In genomic region chr7:81213347-81214152, GRCm38 (mm10) we compare ENCODE assay signal across 8 mouse cellular contexts. TPM values are rescaled to one million over a fixed set of nuclear protein-coding genes. Genes with fewer than 3 reads are reported as not detected.
DNase-seq lines count a peak whose midpoint lies in the region; ATAC-seq and TF ChIP-seq lines count a peak whose summit lies in the region.

Pde8a (plus strand) TSS chr7:81213596.

- ATAC-seq in forebrain, embryonic 11.5 days (replicated peaks; ENCODE audit: low FRiP score): peak; percentile 24
- ATAC-seq in hindbrain, embryonic 12.5 days (ENCODE audit: low FRiP score): peak; percentile 2; the same call in 1 of the 2 replicates
- peak; percentile 26 for ATAC-seq in liver, embryonic 15.5 days (ENCODE audit: insufficient read depth)
- peak; percentile 19; the same call in 1 of the 2 replicates for ATAC-seq in neural tube, embryonic 14.5 days (ENCODE audit: low read depth)

- peak within 1 kb of the TSS; percentile 63 for H3K4me2 ChIP-seq in forebrain, embryonic 11.5 days (ENCODE audit: low read depth, low read length, severe bottlenecking)
- peak within 1 kb of the TSS; percentile 68 for H3K4me2 ChIP-seq in hindbrain, embryonic 12.5 days (replicated peaks)
- H3K4me2 ChIP-seq in liver, embryonic 15.5 days: peak within 1 kb of the TSS; percentile 70
- peak within 1 kb of the TSS; percentile 53 for H3K4me2 ChIP-seq in neural tube, embryonic 14.5 days (ENCODE audit: low read depth, low read length)

- H3K4me1 ChIP-seq in cerebellum, adult 2 months (ENCODE audit: control insufficient read depth, insufficient read depth, low read length): no peaks in the 10 kb centered on the region
- H3K4me1 ChIP-seq in forebrain, embryonic 11.5 days (replicated peaks; ENCODE audit: control insufficient read depth, insufficient read depth, low read length): peaks cover 3% of the 10 kb centered on the region; the same call in 1 of the 2 replicates
- H3K4me1 ChIP-seq in hindbrain, embryonic 12.5 days: peaks cover 14% of the 10 kb centered on the region
- H3K4me1 ChIP-seq in liver, embryonic 15.5 days (replicated peaks): peaks cover 26% of the 10 kb centered on the region
- no peaks in the 10 kb centered on the region for H3K4me1 ChIP-seq in neural tube, embryonic 14.5 days (ENCODE audit: control insufficient read depth, insufficient read depth, low read length)

- TF ChIP-seq POLR2A in cerebellum, adult 2 months (IDR thresholded peaks at IDR 0.05; ENCODE audit: borderline replicate concordance, insufficient read depth, low read length): no peak

- no peak for TF ChIP-seq CTCF in cerebellum, adult 2 months (IDR thresholded peaks at IDR 0.05; ENCODE audit: borderline replicate concordance, insufficient read depth, low read depth, low read length)

- WGBS in cerebellum, adult 2 months: 2% methylated on average over 109 of the region's 128 CpGs
- WGBS in forebrain, embryonic 11.5 days: 1% methylated on average over 109 of the region's 128 CpGs
- 2% methylated on average over 113 of the region's 128 CpGs for WGBS in hindbrain, embryonic 12.5 days
- WGBS in liver, embryonic 15.5 days (ENCODE audit: insufficient replicate concordance): 1% methylated on average over 121 of the region's 128 CpGs
- 1% methylated on average over 101 of the region's 128 CpGs for WGBS in neural tube, embryonic 14.5 days

- peaks cover 7% of the 10 kb centered on the region; the same call in 1 of the 2 replicates for H3K27me3 ChIP-seq in cerebellum, adult 2 months (ENCODE audit: control insufficient read depth, insufficient read depth, low read length)
- peaks cover 36% of the 10 kb centered on the region for H3K27me3 ChIP-seq in forebrain, embryonic 11.5 days (ENCODE audit: control insufficient read depth, insufficient read depth, low read length)
- H3K27me3 ChIP-seq in hindbrain, embryonic 12.5 days: peaks cover 68% of the 10 kb centered on the region
- peaks cover 76% of the 10 kb centered on the region for H3K27me3 ChIP-seq in liver, embryonic 15.5 days
- H3K27me3 ChIP-seq in neural tube, embryonic 14.5 days (ENCODE audit: control insufficient read depth, insufficient read depth, low read length): peaks cover 36% of the 10 kb centered on the region

- no peaks in the 10 kb centered on the region for H3K36me3 ChIP-seq in forebrain, embryonic 11.5 days (ENCODE audit: control insufficient read depth, insufficient read depth, low read length)
- no peaks in the 10 kb centered on the region for H3K36me3 ChIP-seq in hindbrain, embryonic 12.5 days
- no peaks in the 10 kb centered on the region for H3K36me3 ChIP-seq in liver, embryonic 15.5 days (replicated peaks)
- H3K36me3 ChIP-seq in neural tube, embryonic 14.5 days (ENCODE audit: control insufficient read depth, insufficient read depth, low read length): no peaks in the 10 kb centered on the region

- peak within 1 kb of the TSS; percentile 35; the same call in 1 of the 2 replicates for H3K9ac ChIP-seq in forebrain, embryonic 11.5 days (ENCODE audit: low read length)
- H3K9ac ChIP-seq in hindbrain, embryonic 12.5 days: peak within 1 kb of the TSS; percentile 49
- H3K9ac ChIP-seq in liver, embryonic 15.5 days: peak within 1 kb of the TSS; percentile 43
- H3K9ac ChIP-seq in neural tube, embryonic 14.5 days (replicated peaks; ENCODE audit: low read depth, low read length): peak within 1 kb of the TSS; percentile 46

- H3K4me3 ChIP-seq in cerebellum, adult 2 months (replicated peaks; ENCODE audit: insufficient read depth, low read depth, low read length): peak within 1 kb of the TSS; percentile 34
- peak within 1 kb of the TSS; percentile 36 for H3K4me3 ChIP-seq in forebrain, embryonic 11.5 days (ENCODE audit: low read depth, low read length)
- H3K4me3 ChIP-seq in hindbrain, embryonic 12.5 days: peak within 1 kb of the TSS; percentile 44
- H3K4me3 ChIP-seq in liver, embryonic 15.5 days (replicated peaks): peak within 1 kb of the TSS; percentile 58
- H3K4me3 ChIP-seq in neural tube, embryonic 14.5 days (ENCODE audit: low read depth, low read length): peak within 1 kb of the TSS; percentile 40

- no peak for DNase-seq in cerebellum, adult 2 months
- DNase-seq in cerebellum, postnatal 36 days: no peak
- DNase-seq in CD8-positive naive resting alpha-beta T cell, adult 2 months (ENCODE audit: low read depth in 2 of 2, low spot score in 2 of 2): peak; percentile 6 to 20
- DNase-seq in forebrain, embryonic 11.5 days (ENCODE audit: low spot score): peak; percentile 62
- no peak for DNase-seq in frontal cortex, postnatal 36 days (ENCODE audit: low spot score in 2 of 2)

- peak within 1 kb of the TSS; percentile 43; the same call in 1 of the 2 replicates for H3K27ac ChIP-seq in cerebellum, adult 2 months (ENCODE audit: insufficient read depth, low read length)
- H3K27ac ChIP-seq in forebrain, embryonic 11.5 days (ENCODE audit: low read depth, low read length): peak within 1 kb of the TSS; percentile 21; the same call in 1 of the 2 replicates
- peak within 1 kb of the TSS; percentile 63; the same call in 1 of the 2 replicates for H3K27ac ChIP-seq in hindbrain, embryonic 12.5 days
- H3K27ac ChIP-seq in liver, embryonic 15.5 days (replicated peaks): peak within 1 kb of the TSS; percentile 65
- no peak within 1 kb of the TSS for H3K27ac ChIP-seq in neural tube, embryonic 14.5 days (ENCODE audit: low read depth, low read length)

- no peaks in the 10 kb centered on the region for H3K9me3 ChIP-seq in forebrain, embryonic 11.5 days (ENCODE audit: control insufficient read depth, low read length)
- no peaks in the 10 kb centered on the region for H3K9me3 ChIP-seq in hindbrain, embryonic 12.5 days (replicated peaks)
- H3K9me3 ChIP-seq in liver, embryonic 15.5 days (replicated peaks): no peaks in the 10 kb centered on the region
- no peaks in the 10 kb centered on the region for H3K9me3 ChIP-seq in neural tube, embryonic 14.5 days (ENCODE audit: control insufficient read depth, low read length)

RNA-seq across cellular contexts. Expression of gene Pde8a, which starts in this region (rescaled TPM):
- 16.4 and 21.8 TPM in 2 replicates for polyA plus RNA-seq in cerebellum, adult 2 months (2012; rRNA removed)
- polyA plus RNA-seq in forebrain, embryonic 11.5 days (2014; fragmentation: Nextera tagmentation; extraction: Ambion mirVana): 2.4 and 3.7 TPM in 2 replicates
- polyA plus RNA-seq in hindbrain, embryonic 12.5 days (2016; fragmentation: Nextera tagmentation; extraction: Ambion mirVana): 4.1 and 4.2 TPM in 2 replicates
- 1.8 and 2.2 TPM in 2 replicates for polyA plus RNA-seq in liver, embryonic 15.5 days (2015; fragmentation: Nextera tagmentation; extraction: Ambion mirVana)
- polyA plus RNA-seq in neural tube, embryonic 14.5 days (2014; fragmentation: Nextera tagmentation; extraction: Ambion mirVana): 1.8 and 3.3 TPM in 2 replicates

Comparison
In these comparisons a context has a peak if more than half of its experiments do, and no peak if none do; other contexts are left out.
1. DNase-seq: peak in CD8-positive naive resting alpha-beta T cell, adult 2 months (2 of 2) and forebrain, embryonic 11.5 days (single experiment); none in cerebellum, adult 2 months (0 of 2), cerebellum, postnatal 36 days (0 of 2) and frontal cortex, postnatal 36 days (0 of 2).
2. Peak in every context shown above with its lines, with median percentiles within 50 percentile points of each other: H3K4me3 ChIP-seq, ATAC-seq, H3K4me2 ChIP-seq and H3K9ac ChIP-seq.